Mouse (Mus musculus) lung, postnatal 0 days (tissue): ENCODE measurements around the gene Gm826.

ENCODE experiments used
- CTCF ChIP-seq: IDR thresholded peaks from 2 replicates; pipeline ENCODE4 v1.5.1; 2016; ENCODE audit warnings: antibody characterized with exemption, mild to moderate bottlenecking
- EP300 ChIP-seq: IDR thresholded peaks from 2 replicates; pipeline ENCODE4 v1.6.1; 2016; ENCODE audit warnings: antibody characterized with exemption, mild to moderate bottlenecking, control low read depth

DNA sequence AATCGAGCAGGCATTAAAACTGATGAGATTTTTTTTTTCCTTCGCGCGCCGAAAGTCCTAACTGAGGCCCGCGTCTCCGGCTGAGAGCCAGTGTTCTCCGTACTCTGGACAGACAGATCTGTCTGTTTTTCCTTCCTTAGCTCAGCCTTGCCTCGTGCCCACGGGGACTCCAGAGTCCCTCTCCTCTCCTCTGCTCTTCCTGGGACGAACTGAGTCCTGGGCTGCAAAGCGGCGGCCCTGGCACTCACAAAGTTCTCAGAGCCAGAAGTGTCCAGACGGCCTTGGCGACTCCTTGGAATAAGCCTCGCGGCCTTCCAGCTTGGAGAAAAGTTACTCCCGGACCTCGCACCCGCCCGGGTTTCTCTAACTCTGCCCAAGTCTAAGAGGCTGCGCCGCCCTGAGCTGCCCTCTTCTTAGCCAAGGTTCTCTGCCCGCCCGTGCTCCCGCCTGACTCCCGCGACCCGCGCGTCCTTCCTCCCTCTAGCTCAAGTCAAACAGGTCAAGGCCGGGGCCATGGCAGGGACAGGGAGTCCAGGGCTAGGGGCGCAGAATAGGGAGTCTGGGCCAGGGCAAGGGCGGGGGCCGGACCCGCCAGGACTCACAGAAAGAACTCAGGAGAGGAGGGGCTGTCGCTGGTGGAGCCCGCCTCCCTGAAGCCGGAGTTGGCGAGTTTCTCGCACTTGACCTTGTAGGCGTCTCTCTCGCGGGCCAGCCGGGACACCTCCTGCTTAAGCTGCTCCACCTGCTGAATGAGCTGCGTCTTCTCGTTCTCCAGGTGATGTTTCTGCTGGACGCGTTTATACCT is 31.3 kb upstream of the Gm826 start:
- TF ChIP-seq CTCF (no peak), EP300 (no peak)
